Mouse (Mus musculus) kidney, postnatal 0 days (tissue): ENCODE data around the gene Ablim2. TPM values are rescaled to one million over a fixed set of nuclear protein-coding genes. Genes with fewer than 3 reads are reported as not detected.

Experiments used
- ATAC-seq: fragments of 200-750 bp; cut with Nextera tagmentation; replicated peaks from 2 replicates; pipeline ENCODE4 v1.8.0; 2017; ENCODE audit warnings: low read depth, moderate number of reproducible peaks, moderate TSS enrichment, moderate library complexity; ENCODE audit not compliant: low FRiP score
- DNase-seq: peaks from one replicate; pipeline ENCODE4 v3.0.0-alpha.2; 2016; ENCODE audit warnings: low spot score
- H3K27ac ChIP-seq: fragments of 300-500 bp; sonication (generic); 2 replicates; pipeline ENCODE4 v1.5.1; 2014; ENCODE audit warnings: mild to moderate bottlenecking
- H3K27me3 ChIP-seq: fragments of 300-500 bp; sonication (generic); 2 replicates; pipeline ENCODE4 v1.6.1; 2014; ENCODE audit warnings: low read length, mixed read lengths; ENCODE audit not compliant: insufficient read depth
- H3K36me3 ChIP-seq: fragments of 300-500 bp; sonication (generic); 2 replicates; pipeline ENCODE4 v1.6.1; 2014; ENCODE audit warnings: low read length, mixed read lengths; ENCODE audit not compliant: insufficient read depth
- H3K4me1 ChIP-seq: fragments of 300-500 bp; sonication (generic); replicated peaks from 2 replicates; pipeline ENCODE4 v1.6.1; 2014; ENCODE audit warnings: antibody characterized with exemption, low read length, mixed read lengths; ENCODE audit not compliant: insufficient read depth
- H3K4me2 ChIP-seq: fragments of 300-500 bp; sonication (generic); 2 replicates; pipeline ENCODE4 v1.6.1; 2014; ENCODE audit warnings: mild to moderate bottlenecking, low read length, moderate library complexity, mixed read lengths
- H3K4me3 ChIP-seq: fragments of 300-500 bp; sonication (generic); replicated peaks from 2 replicates; pipeline ENCODE4 v1.5.1; 2014; ENCODE audit warnings: low read depth, low read length
- H3K9ac ChIP-seq: fragments of 300-500 bp; sonication (generic); 2 replicates; pipeline ENCODE4 v1.6.1; 2014; ENCODE audit warnings: low read depth, low read length
- H3K9me3 ChIP-seq: fragments of 300-500 bp; sonication (generic); replicated peaks from 2 replicates; pipeline ENCODE4 v1.6.1; 2016; ENCODE audit warnings: low read length, inconsistent platforms, mixed read lengths
- CTCF ChIP-seq: IDR thresholded peaks from 2 replicates; pipeline ENCODE4 v1.5.1; 2016; ENCODE audit warnings: antibody characterized with exemption, low read depth, mild to moderate bottlenecking, moderate library complexity
- WGBS: fragments of 180-500 bp; shearing (Covaris S2); extraction: QIAGEN DNeasy Blood & Tissue Kit; methylation state at CpG from one replicate; pipeline ENCODE4 v1.1.7; 2014; 5-methylcytosine and 5-hydroxymethylcytosine counted together
- polyA plus RNA-seq: library from polyadenylated mRNA; unstranded; fragments of >200 nt; fragmentation: Nextera tagmentation; extraction: Ambion mirVana; gene quantifications from 2 replicates; pipeline ENCODE4 v1.2.1, GENCODE M21; 2015

The Ablim2 gene
- polyA plus RNA-seq, 1 experiment from 2014 or later = 3.9 TPM

DNA sequence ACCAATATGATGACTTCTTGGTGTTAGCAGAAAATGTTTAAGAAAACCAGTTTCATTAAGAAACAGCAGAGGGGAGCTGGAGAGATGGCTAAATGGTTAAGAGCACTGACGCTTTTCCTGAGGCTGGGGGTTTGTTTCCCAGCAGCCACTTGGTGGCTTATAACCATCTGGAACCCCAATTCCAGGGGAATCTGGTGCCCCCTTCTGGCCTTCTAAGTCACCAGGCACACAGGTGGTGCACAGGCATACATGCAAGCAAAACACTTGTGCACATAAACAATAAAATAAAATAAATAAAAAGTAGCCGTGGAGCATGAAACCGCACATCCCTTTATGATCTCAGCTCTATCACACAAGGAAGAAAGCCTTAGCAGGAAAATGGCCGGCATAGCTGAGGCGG is 3.6 kb downstream of the Ablim2 start:
- no peak overlapping the region for H3K4me3 ChIP-seq
- ATAC-seq (no peak), DNase-seq (no peak)
- H3K36me3 ChIP-seq = no peaks in the 10 kb centered on the region
- H3K4me2 ChIP-seq = no peak overlapping the region
- TF ChIP-seq CTCF = no peak
- no peak overlapping the region for H3K9ac ChIP-seq
- H3K27me3 ChIP-seq = 0 out of 2 replicates have a peak, but pooled peaks cover 3% of the 10 kb centered on the region
- no peak overlapping the region for H3K27ac ChIP-seq
- no peaks in the 10 kb centered on the region for H3K4me1 ChIP-seq
- H3K9me3 ChIP-seq = no peaks in the 10 kb centered on the region
- 81% methylated on average over 5 of the region's 5 CpGs for WGBS

GRCm38 (mm10) chr5:35762388-35762787 is 4.7 kb downstream of the Ablim2 start:
- no peak overlapping the region for H3K4me2 ChIP-seq
- WGBS = 39% methylated on average over 5 of the region's 5 CpGs
- no peak overlapping the region for H3K4me3 ChIP-seq
- no peak overlapping the region for H3K27ac ChIP-seq
- ATAC-seq = no peak
- no peak overlapping the region for H3K9ac ChIP-seq
- no peak for TF ChIP-seq CTCF
- DNase-seq = peak; percentile 55
- 0 out of 2 replicates have a peak, but pooled peaks cover 3% of the 10 kb centered on the region for H3K27me3 ChIP-seq
- no peaks in the 10 kb centered on the region for H3K4me1 ChIP-seq
- H3K36me3 ChIP-seq = no peaks in the 10 kb centered on the region
- no peaks in the 10 kb centered on the region for H3K9me3 ChIP-seq

- Histone ChIP-seq H3K4me3 (no peak overlapping the region), H3K27me3 (0 out of 2 replicates have a peak, but pooled peaks cover 3% of the 10 kb centered on the region), H3K27ac (no peak overlapping the region), H3K9me3 (no peaks in the 10 kb centered on the region), H3K9ac (no peak overlapping the region), H3K4me2 (no peak overlapping the region), H3K36me3 (no peaks in the 10 kb centered on the region), H3K4me1 (no peaks in the 10 kb centered on the region)
- DNase-seq (no peak), ATAC-seq (no peak)
- TF ChIP-seq CTCF = no peak
- 63% methylated on average over 10 of the region's 10 CpGs for WGBS
Observed at GRCm38 (mm10) chr5:35762850-35763249, 5.2 kb downstream of the Ablim2 start.

GRCm38 (mm10) chr5:35765909-35766308 is 8.2 kb downstream of the Ablim2 start:
- no peak for TF ChIP-seq CTCF
- no peak for DNase-seq

GRCm38 (mm10) chr5:35768525-35768924 is 10.8 kb downstream of the Ablim2 start:
- no peak for ATAC-seq
- no peak overlapping the region for H3K4me3 ChIP-seq

More at GRCm38 (mm10) chr5:35765909-35766308, 8.2 kb downstream of the Ablim2 start:
- H3K27me3 ChIP-seq = no peaks in the 10 kb centered on the region
- no peaks in the 10 kb centered on the region for H3K4me1 ChIP-seq
- H3K9ac ChIP-seq = no peak overlapping the region
- 86% methylated on average over 6 of the region's 6 CpGs for WGBS
- H3K36me3 ChIP-seq = no peaks in the 10 kb centered on the region
- ATAC-seq = no peak
- H3K4me3 ChIP-seq = no peak overlapping the region
- no peak overlapping the region for H3K4me2 ChIP-seq
- H3K27ac ChIP-seq = no peak overlapping the region
- no peaks in the 10 kb centered on the region for H3K9me3 ChIP-seq

GRCm38 (mm10) chr5:35768997-35769396 is 11.3 kb downstream of the Ablim2 start:
- Histone ChIP-seq H3K27ac (no peak overlapping the region), H3K9ac (no peak overlapping the region), H3K4me2 (no peak overlapping the region), H3K4me1 (no peaks in the 10 kb centered on the region), H3K36me3 (no peaks in the 10 kb centered on the region), H3K27me3 (no peaks in the 10 kb centered on the region), H3K9me3 (no peaks in the 10 kb centered on the region), H3K4me3 (no peak overlapping the region)
- ATAC-seq (no peak), DNase-seq (no peak)
- WGBS = 79% methylated on average over 7 of the region's 7 CpGs
- no peak for TF ChIP-seq CTCF

More at GRCm38 (mm10) chr5:35768525-35768924, 10.8 kb downstream of the Ablim2 start:
- Histone ChIP-seq H3K4me1 (no peaks in the 10 kb centered on the region), H3K27me3 (no peaks in the 10 kb centered on the region), H3K9me3 (no peaks in the 10 kb centered on the region), H3K4me2 (no peak overlapping the region), H3K9ac (no peak overlapping the region), H3K36me3 (no peaks in the 10 kb centered on the region), H3K27ac (no peak overlapping the region)
- 68% methylated on average over 3 of the region's 3 CpGs for WGBS
- no peak for DNase-seq
- TF ChIP-seq CTCF = no peak

GRCm38 (mm10) chr5:35770246-35770645 is 12.6 kb downstream of the Ablim2 start:
- TF ChIP-seq CTCF = no peak
- 0 out of 2 replicates have a peak, but pooled peaks cover 5% of the 10 kb centered on the region for H3K4me1 ChIP-seq
- no peaks in the 10 kb centered on the region for H3K27me3 ChIP-seq
- WGBS = 81% methylated on average over 2 of the region's 2 CpGs
- DNase-seq (no peak), ATAC-seq (no peak)
- H3K9ac ChIP-seq = no peak overlapping the region
- H3K27ac ChIP-seq = no peak overlapping the region
- H3K36me3 ChIP-seq = no peaks in the 10 kb centered on the region
- no peak overlapping the region for H3K4me2 ChIP-seq
- no peak overlapping the region for H3K4me3 ChIP-seq
- no peaks in the 10 kb centered on the region for H3K9me3 ChIP-seq
